Mouse (Mus musculus) c-Kit-negative CD71-positive TER-119-positive erythroid progenitor cells, embryonic 14.5 days (primary cell): ENCODE measurements at regions not wholly inside any gene's neighbourhood (a gene's known extent, or its start where the extent isn't known, plus 50 kb on each side); places are given as distances from the start of the nearest gene placed in this dataset.

Experiments
- DNase-seq: peaks from one replicate; pipeline ENCODE4 v3.0.0-alpha.2; 2013; ENCODE audit warnings: low read depth, low spot score

DNA sequence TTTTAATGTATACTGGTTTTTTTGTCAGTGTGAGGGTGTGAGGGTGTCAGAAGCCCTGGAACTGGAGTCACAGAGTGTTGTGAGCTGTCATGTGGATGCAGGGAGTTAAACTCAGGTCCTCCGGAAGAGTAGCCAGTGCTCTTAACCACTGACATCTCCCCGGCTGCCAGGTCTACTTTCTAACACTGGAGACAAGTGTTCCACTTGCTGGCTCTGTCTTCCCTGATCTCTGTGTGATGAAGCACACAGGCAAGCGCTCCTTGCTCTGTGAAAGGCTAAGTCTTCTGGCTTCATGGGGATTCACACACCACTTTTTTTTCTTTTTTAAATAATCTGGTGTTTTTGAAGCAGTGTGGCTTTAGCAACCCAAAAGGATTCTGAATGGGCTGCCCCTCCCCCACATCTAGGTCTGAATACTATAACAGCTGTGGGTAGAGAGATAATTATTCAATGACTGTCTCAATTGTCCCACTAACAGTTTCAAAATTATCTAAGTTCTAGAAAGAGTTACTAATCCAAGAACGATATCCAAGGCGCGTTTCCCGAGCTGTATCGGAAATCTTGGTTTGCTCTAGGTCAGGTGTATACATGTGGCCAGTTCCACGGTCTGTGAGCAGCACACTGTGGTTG is 208.4 kb upstream of the Smim15 start:
- no peak for DNase-seq

DNA sequence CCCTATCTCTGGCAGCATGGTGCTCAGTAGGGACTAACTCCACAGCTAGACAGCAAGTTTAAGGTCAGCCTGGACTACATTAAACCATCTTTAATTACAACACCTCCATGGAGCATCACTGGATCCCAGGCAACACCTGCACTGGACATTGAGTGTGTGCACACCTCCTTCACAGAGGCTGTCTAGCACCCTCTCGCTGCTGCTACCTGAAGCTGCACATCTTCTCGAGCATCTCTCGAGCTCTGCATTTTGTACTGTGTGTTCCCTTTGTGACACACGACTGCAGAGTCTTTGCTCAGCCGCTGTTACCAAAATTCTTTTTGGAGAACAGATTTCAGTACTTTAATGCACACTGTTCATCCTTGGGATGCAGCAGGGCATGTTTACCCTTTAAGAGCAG is 212.2 kb upstream of the Smim15 start:
- no peak for DNase-seq

GRCm38 (mm10) chr13:107831221-107831681 is 213.0 kb upstream of the Smim15 start:
- DNase-seq: no peak

- DNase-seq: no peak
Measured at GRCm38 (mm10) chr13:107830281-107830680, 214.0 kb upstream of the Smim15 start.

DNA sequence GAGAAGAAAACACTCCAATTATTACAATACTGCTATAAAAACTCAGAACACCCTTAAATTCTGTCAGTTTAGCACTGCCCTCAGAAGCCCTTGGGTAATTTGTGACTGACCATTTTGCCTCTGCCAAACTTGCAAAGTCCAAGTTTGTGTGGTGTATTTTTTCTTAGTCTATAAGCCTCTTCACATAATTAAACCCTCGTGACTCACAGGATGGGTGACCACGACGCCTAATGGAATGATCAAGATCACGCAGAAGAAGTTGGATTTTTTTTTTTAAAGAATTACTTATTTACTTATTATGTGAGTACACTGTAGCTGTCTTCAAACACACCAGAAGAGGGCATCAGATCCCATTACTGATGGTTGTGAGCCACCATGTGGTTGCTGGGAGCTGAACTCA is 214.4 kb upstream of the Smim15 start:
- DNase-seq: no peak

DNA sequence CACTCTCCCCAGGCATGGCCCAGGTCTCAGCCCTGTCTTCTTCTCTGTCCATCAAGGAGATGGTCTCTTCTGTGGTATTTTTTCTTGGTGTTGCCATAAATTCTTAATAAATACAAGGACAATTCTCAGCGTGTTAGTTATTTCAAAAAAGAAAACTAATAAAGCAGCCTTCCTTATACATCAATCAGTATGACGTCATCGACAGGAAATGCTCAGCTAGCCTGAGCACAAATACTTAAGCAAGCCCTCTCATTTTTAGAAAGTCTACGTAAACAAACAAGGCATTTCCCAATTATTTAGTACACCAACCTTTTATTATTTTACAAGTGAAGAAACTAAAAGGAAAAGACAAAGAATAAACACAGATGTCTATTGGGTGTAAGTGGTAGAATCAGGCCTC is 218.6 kb upstream of the Smim15 start:
- DNase-seq: no peak

DNA sequence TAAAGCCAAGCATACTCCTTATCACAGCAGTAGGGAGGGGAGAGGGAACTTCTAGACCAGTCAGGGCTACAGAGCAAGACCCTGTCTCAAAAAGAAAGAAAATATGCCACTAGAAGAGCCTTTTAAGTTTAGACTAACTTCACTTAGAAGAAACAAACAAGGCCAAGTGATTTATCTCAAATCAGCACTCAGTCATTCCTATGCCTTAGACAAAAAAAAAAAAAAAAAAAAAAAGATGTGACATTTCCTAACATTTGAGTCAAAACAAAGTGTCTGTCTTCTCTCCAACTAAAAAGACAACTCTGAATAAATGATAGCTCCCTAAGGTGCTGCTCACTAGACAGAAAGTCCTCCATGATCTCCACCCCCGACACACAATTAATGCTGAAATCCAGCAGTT is 220.9 kb upstream of the Smim15 start:
- DNase-seq: no peak

DNA sequence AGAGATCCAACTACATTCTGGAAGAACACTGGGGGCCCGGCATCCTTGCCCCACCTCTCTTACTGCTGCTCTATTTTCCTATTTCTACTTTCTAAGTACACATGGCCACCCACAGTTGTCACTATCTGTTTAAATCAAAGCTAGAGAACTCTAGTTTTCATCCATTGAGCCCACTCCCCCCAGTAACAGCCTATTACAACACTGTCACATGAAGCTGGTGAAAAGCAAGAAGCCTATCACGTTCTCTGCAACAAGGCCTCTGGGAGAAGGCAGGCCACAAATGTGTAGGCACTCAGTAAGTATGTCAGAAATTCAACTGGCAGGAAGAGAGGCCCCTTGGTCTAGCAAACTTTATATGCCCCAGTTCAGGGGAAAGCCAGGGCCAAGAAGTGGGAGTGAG is 222.0 kb upstream of the Smim15 start:
- no peak for DNase-seq

- no peak for DNase-seq
Measured at GRCm38 (mm10) chr13:107813562-107814161, 230.6 kb upstream of the Smim15 start.

GRCm38 (mm10) chr13:107812014-107812413 is 232.2 kb upstream of the Smim15 start:
- DNase-seq: no peak

GRCm38 (mm10) chr13:107810802-107811192 is 233.4 kb upstream of the Smim15 start:
- DNase-seq: no peak

DNA sequence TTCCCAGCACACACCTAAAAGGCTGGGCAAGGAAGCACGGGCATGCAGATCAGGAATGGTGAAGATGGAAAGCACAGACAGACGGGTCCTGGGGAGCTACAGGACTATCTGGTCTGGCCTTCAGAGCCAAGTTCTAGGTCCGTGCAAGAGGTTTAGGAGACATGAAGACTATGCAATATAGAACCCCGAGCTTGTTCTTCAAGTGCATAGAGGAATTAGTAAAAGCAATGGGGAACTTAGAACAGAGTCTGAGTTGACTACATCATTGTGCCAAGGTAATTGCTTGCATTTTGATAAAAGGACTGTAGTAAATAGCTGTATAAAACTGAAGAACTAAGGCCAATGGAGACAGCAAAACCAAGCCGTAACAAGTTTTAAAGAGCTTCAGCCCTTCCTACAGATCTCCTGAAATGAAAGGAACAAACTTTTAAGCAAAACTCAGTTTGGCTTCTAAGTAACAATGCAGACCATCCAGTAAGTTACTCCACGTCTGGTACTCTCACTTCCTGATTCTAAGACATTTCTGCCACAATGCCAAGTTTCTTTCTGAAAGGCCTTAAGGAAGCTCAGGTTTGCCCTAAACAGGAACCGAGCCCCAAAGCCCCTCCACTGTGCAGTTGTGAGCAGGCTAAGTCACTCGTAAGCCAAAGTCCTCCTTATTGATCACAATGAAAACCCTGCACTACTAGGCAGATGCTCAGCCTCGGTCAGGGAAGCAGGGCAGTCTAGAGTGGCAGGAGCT is 234.0 kb upstream of the Smim15 start:
- DNase-seq: no peak

DNA sequence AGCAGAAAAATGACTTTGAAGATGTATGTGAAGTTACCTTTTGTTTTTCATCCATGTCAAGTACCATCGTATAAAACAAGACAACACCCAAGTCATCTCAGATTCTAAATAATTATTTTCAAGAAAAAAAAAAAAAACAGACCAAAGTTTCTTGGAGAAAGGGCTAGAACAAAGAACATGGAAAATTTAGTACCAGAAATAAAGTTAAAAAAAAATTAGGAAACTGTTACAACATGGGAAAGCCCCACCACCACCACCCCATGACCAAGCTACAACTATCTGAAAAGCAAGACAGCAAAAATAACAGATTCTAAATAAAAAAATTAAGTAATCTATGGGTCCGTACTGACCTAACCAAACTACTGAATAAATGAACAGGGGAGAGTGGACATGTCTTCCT is 235.3 kb upstream of the Smim15 start:
- DNase-seq: no peak

DNA sequence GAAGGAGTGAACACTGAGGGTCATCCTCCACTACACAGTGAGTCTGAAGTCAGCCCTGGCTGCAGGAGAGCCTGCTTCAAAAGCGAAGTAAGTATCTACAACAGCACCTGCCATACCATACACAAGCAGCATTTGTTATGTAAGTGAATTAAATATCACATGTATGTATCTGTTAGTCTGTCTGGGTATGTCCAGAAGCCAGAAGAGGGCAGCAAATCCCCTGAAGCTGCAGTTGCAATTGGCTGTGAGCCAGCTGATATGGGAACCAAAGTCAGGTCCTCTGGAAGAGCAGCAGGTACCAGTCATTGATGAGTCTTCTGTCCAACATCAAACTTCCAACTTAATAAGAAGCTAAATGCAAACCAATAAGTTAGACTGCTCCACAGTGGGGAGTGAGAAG is 239.8 kb upstream of the Smim15 start:
- no peak for DNase-seq

- DNase-seq: no peak
Measured at GRCm38 (mm10) chr13:107799199-107799945, 244.9 kb upstream of the Smim15 start.

- no peak for DNase-seq
Measured at GRCm38 (mm10) chr13:107798144-107798543, 246.1 kb upstream of the Smim15 start.

- no peak for DNase-seq
Measured at GRCm38 (mm10) chr13:107795516-107795915, 248.7 kb upstream of the Smim15 start.

DNA sequence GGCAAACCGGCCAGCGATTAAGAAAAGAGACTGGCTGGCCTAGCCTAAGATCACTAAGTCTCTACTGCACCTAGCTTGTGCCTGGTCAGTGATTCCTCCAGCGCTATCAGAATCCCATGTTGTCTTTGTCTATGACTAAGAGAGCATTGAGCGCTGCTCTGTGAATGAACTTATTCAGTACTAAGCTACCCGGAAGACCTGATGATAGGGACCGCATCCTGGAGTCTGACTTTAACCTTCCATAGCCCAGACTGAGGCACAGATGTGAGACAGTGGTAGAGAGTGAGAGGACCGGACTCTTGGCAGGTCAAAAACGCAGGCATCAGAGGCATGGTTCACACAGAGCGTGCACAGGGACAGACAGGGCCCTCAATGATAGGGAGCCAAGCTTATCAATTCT is 252.5 kb upstream of the Smim15 start:
- no peak for DNase-seq

DNA sequence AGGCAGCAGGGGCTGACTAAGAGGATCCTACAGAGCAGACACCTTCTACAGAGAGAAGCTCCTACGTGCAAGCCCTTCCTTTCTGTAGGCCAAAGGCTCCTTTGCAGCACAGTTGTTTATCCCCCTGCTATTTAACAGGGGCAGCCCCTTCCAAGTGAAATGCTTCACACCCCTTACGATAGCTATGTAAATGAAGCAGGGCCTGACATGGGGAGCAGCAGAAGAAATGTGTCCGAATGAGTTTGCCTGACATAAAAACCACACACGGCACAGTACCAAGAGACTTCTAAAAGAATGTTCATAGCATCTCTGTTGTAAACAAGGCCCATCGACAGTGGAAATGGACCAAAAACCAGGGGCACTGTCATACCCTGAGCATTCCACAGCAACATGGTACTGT is 259.3 kb upstream of the Smim15 start:
- DNase-seq: no peak

- DNase-seq: no peak
Measured at GRCm38 (mm10) chr13:107781741-107782140, 262.5 kb upstream of the Smim15 start.

GRCm38 (mm10) chr13:107781221-107781620 is 263.0 kb upstream of the Smim15 start:
- no peak for DNase-seq

GRCm38 (mm10) chr13:107779591-107779990 is 264.7 kb upstream of the Smim15 start:
- DNase-seq: no peak
